Mouse (Mus musculus): Measurements from ENCODE around the gene Gp1ba.
A peak's percentile ranks its signal among the peaks of the same experiment; 100 is the strongest.

Gene Gp1ba

DNA sequence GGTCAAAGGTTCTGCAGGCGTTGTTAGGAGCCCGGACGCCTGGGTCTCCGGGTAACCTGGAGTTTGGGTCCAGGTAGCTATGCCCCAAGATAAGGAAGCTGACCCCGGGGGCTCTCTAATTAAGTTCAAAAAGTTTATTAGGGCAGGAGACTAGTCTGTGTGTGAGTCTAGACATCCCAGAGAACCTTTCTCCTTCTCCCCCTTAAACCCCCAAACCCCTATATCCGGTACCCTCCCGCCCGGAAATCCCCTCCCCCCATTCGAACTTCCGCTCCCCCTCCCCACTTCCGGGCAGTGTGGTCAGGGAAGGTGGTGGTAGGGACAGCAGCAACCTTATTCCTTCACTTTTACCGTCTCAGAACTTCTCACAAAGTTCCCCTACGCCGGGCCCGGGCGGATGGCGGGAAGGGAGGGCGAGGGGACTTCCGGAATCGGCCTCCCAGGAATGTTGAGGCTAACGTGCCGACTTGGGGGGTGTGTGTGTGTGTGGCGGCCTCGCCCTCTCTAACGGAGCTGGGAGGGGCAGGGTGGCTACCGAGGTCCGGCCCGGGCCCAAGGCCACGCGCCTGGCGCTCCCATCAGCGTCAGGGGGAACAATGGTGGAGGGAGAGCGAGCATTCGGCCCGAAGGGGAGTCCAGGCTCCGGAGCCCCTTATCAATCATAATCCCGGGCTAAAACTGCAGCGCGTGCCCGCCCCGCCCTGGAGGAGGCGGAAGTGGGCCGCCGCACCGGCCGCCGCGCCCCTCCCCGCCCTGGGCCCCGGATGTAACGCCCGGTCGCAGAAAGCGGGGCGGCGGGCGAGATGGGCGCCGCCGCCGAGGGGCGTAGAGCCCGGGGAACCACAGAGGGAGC lies 14.6 kb downstream of the Gp1ba start:
- DNase-seq (ENCODE audit: low spot score) = peak; percentile 71

DNA sequence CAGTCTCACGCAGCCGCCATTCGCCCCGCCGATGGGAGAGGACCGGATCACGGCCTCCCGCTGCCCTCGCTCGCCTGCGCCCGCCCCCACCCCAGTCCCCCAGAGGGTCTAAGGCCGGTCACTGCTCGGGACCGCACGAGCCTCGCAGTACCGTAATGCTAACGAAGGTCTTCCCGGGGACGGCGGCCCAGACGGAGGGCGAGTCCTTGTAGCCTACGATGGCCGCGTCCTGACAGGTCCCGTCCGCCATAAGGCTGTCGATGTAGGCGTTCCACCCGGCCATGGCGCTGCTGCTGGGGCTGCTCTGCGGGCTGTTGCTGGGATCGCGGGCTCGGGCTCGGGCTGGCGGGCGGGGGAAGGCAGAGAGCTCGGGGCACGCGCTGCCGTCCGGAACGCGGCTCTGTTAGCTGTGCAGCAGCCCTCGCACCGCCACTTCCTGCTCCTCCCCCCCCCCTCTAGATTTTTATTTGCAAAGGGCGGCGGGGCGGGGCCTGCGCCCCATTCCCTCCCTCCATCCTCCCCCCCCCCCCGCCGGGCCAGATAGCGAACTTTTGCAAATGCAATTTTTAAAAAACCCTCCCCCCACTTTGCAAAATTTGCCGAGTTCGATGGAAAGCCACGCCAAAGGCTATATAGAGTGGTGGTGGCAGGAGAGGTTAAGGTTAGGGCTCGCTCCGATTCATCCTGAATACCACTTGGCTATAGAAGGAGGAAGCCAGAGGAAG lies 15.4 kb downstream of the Gp1ba start, which contains the start of gene Pfn1:
Gene Pfn1 (minus strand): TSS at position 447 of the 725 bp plus-strand sequence.
- DNase-seq (ENCODE audit: low spot score) = peak; percentile 66

GRCm38 (mm10) chr11:70654923-70655570 lies 16.1 kb downstream of the Gp1ba start:
- DNase-seq (ENCODE audit: low spot score) = no peak

GRCm38 (mm10) chr11:70655571-70656455 lies 16.9 kb downstream of the Gp1ba start:
- DNase-seq (ENCODE audit: low spot score) = no peak

GRCm38 (mm10) chr11:70656456-70656927 lies 17.6 kb downstream of the Gp1ba start:
- DNase-seq (ENCODE audit: low spot score) = no peak

- DNase-seq (ENCODE audit: low spot score) = no peak
These were observed 18.0 kb downstream of the Gp1ba start, which contains the start of gene Eno3 for GRCm38 (mm10) chr11:70656964-70657363. TSS of gene Eno3 (plus strand) at chr11:70657202.

DNA sequence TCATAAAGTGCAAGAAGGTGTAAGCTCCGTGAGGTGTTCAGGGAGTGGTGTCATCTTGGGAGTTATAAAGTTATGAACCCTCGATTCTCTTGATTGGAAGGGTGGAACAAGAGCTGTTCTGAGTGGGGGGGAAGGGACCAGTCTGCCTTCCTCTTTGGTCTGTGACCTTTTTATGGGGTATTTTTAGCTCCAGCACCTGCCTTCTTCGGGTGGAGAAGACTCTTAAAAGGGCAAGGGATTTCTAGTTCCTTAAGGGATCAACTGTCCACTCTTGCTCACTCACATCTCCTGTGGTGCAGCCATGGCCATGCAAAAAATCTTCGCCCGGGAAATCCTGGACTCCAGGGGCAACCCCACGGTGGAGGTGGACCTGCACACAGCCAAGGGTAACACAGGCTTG lies 18.7 kb downstream of the Gp1ba start:
- DNase-seq (ENCODE audit: low spot score) = no peak

GRCm38 (mm10) chr11:70657991-70658390 lies 19.1 kb downstream of the Gp1ba start:
- no peak for DNase-seq (ENCODE audit: low spot score)

DNA sequence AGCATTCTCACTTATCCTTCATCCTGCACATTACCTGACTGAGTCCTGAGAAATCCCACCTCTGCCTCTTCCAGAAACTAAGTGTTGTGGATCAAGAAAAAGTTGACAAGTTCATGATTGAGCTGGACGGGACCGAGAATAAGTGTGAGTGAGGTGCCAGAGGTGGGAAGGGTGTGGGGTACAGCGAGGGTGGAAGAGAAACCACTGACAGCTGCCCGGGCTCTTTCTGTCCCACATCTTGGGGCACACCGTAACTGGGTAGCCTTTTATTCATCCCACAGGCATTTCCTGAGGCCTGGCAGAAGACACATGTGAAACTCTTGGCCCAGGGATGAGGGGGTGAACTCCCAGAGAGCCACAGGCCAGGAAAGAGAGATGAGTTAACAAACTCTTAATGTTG lies 19.6 kb downstream of the Gp1ba start:
- DNase-seq (ENCODE audit: low spot score) = no peak

GRCm38 (mm10) chr11:70658942-70659341 lies 20.0 kb downstream of the Gp1ba start:
- no peak for DNase-seq (ENCODE audit: low spot score)

- DNase-seq (ENCODE audit: low spot score) = no peak
These were observed 21.6 kb downstream of the Gp1ba start for GRCm38 (mm10) chr11:70660571-70660970.

DNA sequence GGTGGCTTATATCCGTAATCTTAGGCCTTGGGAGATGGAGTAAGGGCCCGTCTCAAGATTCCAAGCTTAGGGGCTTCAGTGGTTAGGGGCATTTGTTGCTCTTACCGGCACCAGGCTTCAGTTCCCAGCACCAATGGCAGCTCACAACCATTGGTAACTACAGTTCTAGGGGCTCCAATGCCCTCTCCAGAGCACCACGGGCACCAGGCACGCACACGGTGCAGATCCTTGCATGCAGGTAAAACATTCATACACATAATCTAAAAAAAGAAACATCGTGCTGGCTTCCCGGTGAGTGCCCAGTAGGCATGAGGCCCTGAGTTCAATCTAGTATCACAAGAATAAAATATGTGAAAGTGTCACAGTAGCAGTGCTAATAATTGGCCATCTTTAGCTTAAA lies 24.2 kb downstream of the Gp1ba start:
- no peak for DNase-seq (ENCODE audit: low spot score)

GRCm38 (mm10) chr11:70663957-70664356 lies 25.0 kb downstream of the Gp1ba start:
- no peak for DNase-seq (ENCODE audit: low spot score)

GRCm38 (mm10) chr11:70664741-70665140 lies 25.8 kb downstream of the Gp1ba start:
- DNase-seq (ENCODE audit: low spot score) = no peak

DNA sequence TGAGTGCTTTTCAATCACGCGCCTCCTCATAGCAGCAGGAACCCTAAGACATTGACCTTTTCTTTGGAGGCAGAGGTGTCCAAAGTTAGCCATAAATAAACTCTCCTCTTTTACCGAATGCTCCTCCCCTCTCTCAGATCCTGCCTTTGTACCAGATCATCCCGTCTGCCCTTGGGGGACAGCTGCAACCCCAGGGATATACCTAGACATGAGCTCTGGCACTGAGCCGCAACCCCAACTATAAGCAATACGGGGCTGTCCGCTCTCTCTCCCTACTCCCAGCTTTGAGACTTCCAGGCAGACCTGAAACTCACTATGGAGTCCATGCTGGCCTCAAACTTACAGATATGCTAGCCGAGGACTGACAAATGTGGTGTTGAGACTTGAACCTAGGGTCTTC lies 27.8 kb downstream of the Gp1ba start:
- no peak for DNase-seq (ENCODE audit: low spot score)

DNA sequence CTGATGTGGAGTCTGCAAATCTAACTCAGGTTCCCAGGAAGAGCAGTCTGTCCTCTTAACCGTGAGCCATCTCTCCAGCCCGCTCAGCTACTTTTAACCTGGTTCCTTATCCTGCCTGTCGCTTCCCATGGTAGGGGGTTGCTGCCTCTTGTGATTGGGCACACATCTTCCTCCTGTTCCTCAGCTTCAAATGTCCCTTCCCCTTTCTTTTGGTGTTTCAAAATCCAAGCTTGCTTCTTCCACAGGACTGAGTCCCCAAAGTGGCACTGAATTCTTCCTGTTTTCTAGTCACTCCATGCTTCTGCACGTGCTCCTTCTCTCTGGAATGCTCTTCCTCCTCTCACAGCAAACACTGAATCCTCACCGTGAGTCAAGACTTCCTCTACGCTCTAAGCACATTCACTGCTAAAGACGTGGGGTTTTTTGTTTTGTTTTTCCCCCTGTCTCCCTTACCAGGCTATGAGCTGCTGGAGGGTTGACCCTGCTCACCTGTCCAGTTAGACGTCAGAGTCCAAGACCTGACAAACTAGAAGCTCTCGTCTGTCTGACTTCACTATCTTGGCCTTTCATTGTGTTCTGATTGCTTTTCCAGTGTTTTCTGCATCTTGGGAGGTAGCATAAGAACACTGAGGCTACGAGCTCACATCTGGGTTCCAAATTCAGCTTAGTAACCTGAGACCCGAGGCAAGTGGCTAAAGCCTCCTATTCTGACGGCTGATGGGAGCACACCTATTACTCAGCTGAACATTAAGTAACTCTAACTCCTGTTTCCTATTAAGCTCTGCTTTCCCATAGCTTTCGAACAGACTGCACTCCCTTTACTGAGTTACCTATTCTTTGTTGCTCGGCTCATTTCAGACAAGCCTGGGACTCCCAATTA lies 28.6 kb downstream of the Gp1ba start:
- DNase-seq (ENCODE audit: low spot score) = no peak

GRCm38 (mm10) chr11:70668335-70668770 lies 29.4 kb downstream of the Gp1ba start:
- DNase-seq (ENCODE audit: low spot score) = no peak

- peak; percentile 90 for DNase-seq (ENCODE audit: low spot score)
These were observed 30.0 kb downstream of the Gp1ba start, which contains the start of gene Spag7 for GRCm38 (mm10) chr11:70668771-70669505. TSS of gene Spag7 (minus strand) at chr11:70669416.

- DNase-seq (ENCODE audit: low spot score) = peak; percentile 72
These were observed 30.8 kb downstream of the Gp1ba start for GRCm38 (mm10) chr11:70669582-70670345.

Data from spleen, adult 12 weeks (tissue).